Mouse (Mus musculus) intestine, embryonic 15.5 days (tissue): ENCODE measurements at regions not wholly inside any gene's neighbourhood (a gene's known extent, or its start where the extent isn't known, plus 50 kb on each side); places are given as distances from the start of the nearest gene placed in this dataset.

Source experiments
- ATAC-seq: fragments of 200-750 bp; cut with Nextera tagmentation; 2 replicates; pipeline ENCODE4 v1.8.0; 2017; ENCODE audit warnings: moderate TSS enrichment, moderate library complexity
- H3K27ac ChIP-seq: fragments of 300-500 bp; sonication (generic); 2 replicates; pipeline ENCODE4 v1.5.1; 2015; ENCODE audit warnings: mild to moderate bottlenecking, inconsistent platforms
- H3K27me3 ChIP-seq: fragments of 300-500 bp; sonication (generic); replicated peaks from 2 replicates; pipeline ENCODE4 v1.6.1; 2015; ENCODE audit warnings: inconsistent platforms
- H3K36me3 ChIP-seq: fragments of 300-500 bp; sonication (generic); 2 replicates; pipeline ENCODE4 v1.6.1; 2015; ENCODE audit warnings: inconsistent platforms
- H3K4me1 ChIP-seq: fragments of 300-500 bp; sonication (generic); replicated peaks from 2 replicates; pipeline ENCODE4 v1.6.1; 2015; ENCODE audit warnings: inconsistent platforms
- H3K4me2 ChIP-seq: fragments of 300-500 bp; sonication (generic); replicated peaks from 2 replicates; pipeline ENCODE4 v1.6.1; 2015; ENCODE audit warnings: mild to moderate bottlenecking, inconsistent platforms
- H3K4me3 ChIP-seq: fragments of 300-500 bp; sonication (generic); replicated peaks from 2 replicates; pipeline ENCODE4 v1.5.1; 2015; ENCODE audit warnings: inconsistent platforms
- H3K9ac ChIP-seq: fragments of 300-500 bp; sonication (generic); 2 replicates; pipeline ENCODE4 v1.6.1; 2015; ENCODE audit warnings: inconsistent platforms
- H3K9me3 ChIP-seq: fragments of 300-500 bp; sonication (generic); 2 replicates; pipeline ENCODE4 v1.6.1; 2016; ENCODE audit warnings: inconsistent platforms
- WGBS: fragments of 180-500 bp; shearing (Covaris S2); methylation state at CpG from one replicate; pipeline ENCODE4 v1.1.7; 2015; 5-methylcytosine and 5-hydroxymethylcytosine counted together

DNA sequence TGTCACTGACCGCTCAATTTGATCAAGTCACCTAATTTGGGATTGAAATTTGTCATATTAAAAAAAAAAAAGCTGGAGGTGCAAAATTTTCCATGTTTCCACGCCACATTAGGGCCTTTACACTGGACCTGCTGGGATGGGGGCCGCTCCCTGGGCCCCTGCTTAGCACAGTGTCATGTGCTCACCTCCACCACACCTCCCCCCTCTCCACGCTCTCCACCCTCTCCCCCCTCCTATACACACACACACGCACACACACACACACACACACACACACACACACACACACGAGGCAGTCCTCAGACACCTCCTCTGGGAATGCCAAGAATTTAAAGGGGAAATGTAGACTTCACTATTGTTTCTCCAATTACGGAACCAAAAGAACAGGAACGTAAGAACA lies 156.8 kb upstream of the Arid2 start:
- Histone ChIP-seq H3K4me3 (no peak overlapping the region), H3K9me3 (no peaks in the 10 kb centered on the region), H3K4me1 (peaks cover 6% of the 10 kb centered on the region; the same call in 1 of the 2 replicates), H3K9ac (no peak overlapping the region), H3K27ac (no peak overlapping the region), H3K27me3 (no peaks in the 10 kb centered on the region), H3K36me3 (no peaks in the 10 kb centered on the region), H3K4me2 (no peak overlapping the region)
- ATAC-seq = no peak
- WGBS = 73% methylated on average over 8 of the region's 8 CpGs

DNA sequence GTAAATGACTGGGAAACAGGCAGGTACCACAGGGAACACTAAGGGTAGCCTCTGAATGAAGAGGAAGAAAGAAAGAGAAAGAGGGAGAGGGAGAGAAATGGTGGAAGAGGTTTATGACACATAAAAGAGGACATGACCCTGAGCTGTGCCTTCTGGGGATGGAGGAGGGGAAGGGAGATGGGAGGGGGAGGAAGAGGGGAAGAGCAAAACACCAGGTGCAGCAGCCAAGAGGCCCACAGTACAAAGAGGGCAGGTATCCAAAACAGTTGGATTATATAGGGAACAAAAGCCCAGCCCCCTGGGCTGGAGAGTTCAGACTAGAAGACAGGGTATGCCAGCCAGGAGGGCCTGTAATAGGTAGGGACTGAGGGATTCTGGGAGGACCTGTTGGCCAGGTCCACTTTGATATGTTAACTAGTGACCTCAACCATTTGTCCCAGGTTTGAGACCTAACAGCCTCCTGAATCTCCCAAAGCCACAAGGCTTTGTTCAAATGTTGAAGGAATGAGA lies 155.7 kb upstream of the Arid2 start:
- Histone ChIP-seq H3K4me2 (no peak overlapping the region), H3K4me3 (no peak overlapping the region), H3K9ac (no peak overlapping the region), H3K9me3 (no peaks in the 10 kb centered on the region), H3K27me3 (no peaks in the 10 kb centered on the region), H3K27ac (no peak overlapping the region), H3K4me1 (peaks cover 7% of the 10 kb centered on the region; the same call in 1 of the 2 replicates), H3K36me3 (no peaks in the 10 kb centered on the region)
- ATAC-seq = no peak

DNA sequence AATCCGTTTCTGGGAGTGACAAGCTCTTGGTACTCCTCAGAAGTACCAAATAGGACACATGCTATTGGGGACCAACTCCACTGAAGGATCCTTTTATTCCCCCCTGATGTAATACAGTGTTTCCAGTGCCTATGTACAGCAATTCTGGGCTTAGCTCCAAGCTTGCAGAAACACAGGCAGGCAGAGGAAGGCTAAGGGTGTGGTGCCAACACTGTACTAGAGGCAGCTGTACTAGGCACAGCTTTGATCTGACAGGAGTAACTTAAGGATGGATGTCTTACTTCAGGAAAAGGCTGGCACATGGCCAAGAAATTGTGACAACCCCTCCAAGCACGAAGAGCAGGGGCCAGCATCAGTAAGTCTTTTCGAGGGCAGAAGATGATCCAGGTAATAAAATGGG lies 154.7 kb upstream of the Arid2 start:
- H3K4me1 ChIP-seq = peaks cover 7% of the 10 kb centered on the region; the same call in 1 of the 2 replicates
- ATAC-seq = peak; percentile 55; the same call in 1 of the 2 replicates

DNA sequence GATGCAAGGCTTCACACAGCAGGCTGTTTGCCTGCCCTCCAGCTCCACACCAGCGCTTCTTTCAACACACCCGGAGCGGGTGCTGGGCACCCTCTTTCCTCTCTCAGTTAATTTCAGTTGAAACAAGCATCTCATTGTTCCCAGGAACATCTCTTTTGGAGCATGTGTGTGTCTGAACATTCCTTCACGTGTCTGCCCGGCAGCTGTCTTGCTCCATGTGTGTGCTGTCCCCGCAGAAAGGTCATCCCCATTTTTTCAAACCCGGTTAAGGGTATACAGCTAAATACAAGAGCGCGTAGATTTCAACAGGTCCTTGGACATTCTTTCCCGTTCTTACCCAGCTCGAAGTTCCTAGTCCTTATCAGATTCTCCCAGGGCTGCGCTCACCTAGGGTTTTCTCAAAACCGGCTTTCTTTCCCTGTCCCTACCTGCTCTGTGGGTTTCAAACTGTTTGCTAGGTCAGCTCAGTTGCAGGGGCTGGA lies 152.0 kb upstream of the Arid2 start:
- H3K9me3 ChIP-seq = no peaks in the 10 kb centered on the region
- H3K36me3 ChIP-seq = no peaks in the 10 kb centered on the region
- peak overlapping the region; percentile 33; the same call in 1 of the 2 replicates for H3K4me2 ChIP-seq
- peak; percentile 49; the same call in 1 of the 2 replicates for ATAC-seq
- 16% methylated on average over 13 of the region's 13 CpGs for WGBS
- no peaks in the 10 kb centered on the region for H3K27me3 ChIP-seq
- peaks cover 7% of the 10 kb centered on the region; the same call in 1 of the 2 replicates for H3K4me1 ChIP-seq
- H3K9ac ChIP-seq = no peak overlapping the region
- H3K4me3 ChIP-seq = no peak overlapping the region
- H3K27ac ChIP-seq = no peak overlapping the region

More for the DNA sequence above, 154.7 kb upstream of the Arid2 start:
- Histone ChIP-seq H3K27ac (no peak overlapping the region), H3K36me3 (no peaks in the 10 kb centered on the region), H3K9ac (no peak overlapping the region), H3K9me3 (no peaks in the 10 kb centered on the region), H3K27me3 (no peaks in the 10 kb centered on the region), H3K4me3 (no peak overlapping the region), H3K4me2 (no peak overlapping the region)
- 56% methylated on average over 3 of the region's 3 CpGs for WGBS

DNA sequence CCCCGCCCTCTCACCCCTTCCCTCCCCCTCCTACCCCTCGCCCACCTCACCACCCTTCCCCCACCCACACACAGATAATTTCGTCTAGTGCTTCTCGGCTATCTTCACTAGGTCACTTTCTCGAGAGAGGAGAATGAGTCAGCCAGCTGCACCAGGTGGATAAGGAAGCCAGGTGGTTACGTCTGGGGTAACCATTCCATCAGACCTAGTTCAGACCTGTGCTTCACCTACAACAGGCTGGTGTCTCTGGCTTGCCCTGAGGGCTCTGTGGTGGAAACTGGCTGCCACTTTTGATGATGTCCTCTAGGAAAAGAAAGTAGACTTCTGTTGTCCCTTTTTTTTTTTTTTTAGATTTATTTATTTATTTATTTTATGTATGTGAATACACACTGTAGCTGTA lies 151.5 kb upstream of the Arid2 start:
- Histone ChIP-seq H3K27ac (no peak overlapping the region), H3K4me2 (0 out of 2 replicates have a peak overlapping the region, but pooled peaks have one; percentile 33), H3K4me3 (no peak overlapping the region), H3K9ac (no peak overlapping the region), H3K36me3 (no peaks in the 10 kb centered on the region), H3K27me3 (no peaks in the 10 kb centered on the region), H3K9me3 (no peaks in the 10 kb centered on the region), H3K4me1 (peaks cover 7% of the 10 kb centered on the region; the same call in 1 of the 2 replicates)
- peak; percentile 65 for ATAC-seq
- WGBS = 28% methylated on average over 6 of the region's 6 CpGs

DNA sequence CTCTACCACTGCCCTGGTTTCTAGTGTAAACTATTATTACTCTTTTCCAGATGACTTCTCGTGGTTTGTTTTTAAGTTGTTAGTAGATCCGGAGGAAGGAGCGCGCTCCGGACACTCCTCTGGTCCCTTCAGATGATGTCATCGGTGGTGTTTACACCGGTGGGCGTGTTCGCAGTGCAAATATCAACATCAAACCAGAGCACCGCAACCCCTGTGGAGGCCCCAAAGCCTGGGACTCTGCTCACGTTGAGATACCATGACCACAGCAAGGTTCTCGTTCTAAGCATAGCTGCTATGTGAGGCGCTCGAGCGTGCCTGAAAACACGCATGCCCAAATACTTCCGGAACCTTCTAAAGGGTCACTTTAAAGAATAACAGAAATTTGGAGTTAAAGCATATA lies 149.8 kb upstream of the Arid2 start:
- H3K4me1 ChIP-seq = peaks cover 7% of the 10 kb centered on the region; the same call in 1 of the 2 replicates
- 83% methylated on average over 17 of the region's 17 CpGs for WGBS

DNA sequence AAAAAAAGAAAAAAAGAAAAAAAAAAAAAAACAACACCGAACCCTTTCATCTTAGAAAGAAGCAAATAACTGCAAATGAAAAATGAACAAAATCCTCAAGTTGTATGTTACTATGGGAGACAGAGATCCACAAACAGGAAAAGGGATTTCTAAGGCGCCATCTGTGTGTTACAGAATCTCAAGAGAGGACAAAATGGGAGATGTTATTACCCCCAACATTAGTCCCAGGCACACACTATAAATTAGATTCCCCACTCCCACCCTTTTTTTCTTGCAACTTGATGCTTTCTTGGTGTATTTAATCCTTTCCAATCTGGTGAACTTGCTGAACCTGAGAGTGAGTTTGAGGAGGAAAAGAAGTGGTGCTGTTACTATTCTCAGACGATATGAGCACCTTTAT lies 149.4 kb upstream of the Arid2 start:
- Histone ChIP-seq H3K4me2 (no peak overlapping the region), H3K27ac (no peak overlapping the region), H3K4me1 (peaks cover 7% of the 10 kb centered on the region; the same call in 1 of the 2 replicates), H3K27me3 (no peaks in the 10 kb centered on the region), H3K9me3 (no peaks in the 10 kb centered on the region), H3K36me3 (no peaks in the 10 kb centered on the region), H3K9ac (no peak overlapping the region), H3K4me3 (no peak overlapping the region)
- 91% methylated on average over 3 of the region's 3 CpGs for WGBS
- ATAC-seq = no peak

More for the DNA sequence above, 149.8 kb upstream of the Arid2 start:
- no peak for ATAC-seq
- no peak overlapping the region for H3K9ac ChIP-seq
- no peak overlapping the region for H3K4me2 ChIP-seq
- no peaks in the 10 kb centered on the region for H3K9me3 ChIP-seq
- no peak overlapping the region for H3K4me3 ChIP-seq
- H3K27ac ChIP-seq = no peak overlapping the region
- H3K36me3 ChIP-seq = no peaks in the 10 kb centered on the region
- no peaks in the 10 kb centered on the region for H3K27me3 ChIP-seq

DNA sequence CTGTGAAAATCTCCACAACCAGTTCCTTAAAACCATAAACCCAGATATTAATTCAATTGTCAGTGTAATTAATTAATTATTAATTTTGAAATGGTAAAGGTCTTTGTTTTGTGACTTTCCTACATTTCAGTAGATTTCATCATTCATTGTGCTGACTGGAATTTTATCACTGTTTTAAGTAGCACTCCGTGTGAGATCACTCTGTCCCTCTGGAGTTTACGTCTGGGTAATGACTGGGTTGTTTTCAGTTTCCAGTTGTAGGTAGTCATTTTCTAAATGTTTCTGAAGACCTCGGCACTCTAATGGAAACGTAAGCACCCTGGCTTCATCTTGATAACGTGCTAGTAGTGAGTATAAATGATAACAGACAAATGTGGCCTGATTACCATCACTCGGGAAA lies 133.8 kb upstream of the Arid2 start:
- WGBS = 57% methylated on average over 6 of the region's 6 CpGs
- ATAC-seq = no peak
- Histone ChIP-seq H3K4me3 (no peak overlapping the region), H3K36me3 (no peaks in the 10 kb centered on the region), H3K9ac (no peak overlapping the region), H3K27me3 (no peaks in the 10 kb centered on the region), H3K4me2 (no peak overlapping the region), H3K27ac (no peak overlapping the region), H3K4me1 (no peaks in the 10 kb centered on the region), H3K9me3 (no peaks in the 10 kb centered on the region)

DNA sequence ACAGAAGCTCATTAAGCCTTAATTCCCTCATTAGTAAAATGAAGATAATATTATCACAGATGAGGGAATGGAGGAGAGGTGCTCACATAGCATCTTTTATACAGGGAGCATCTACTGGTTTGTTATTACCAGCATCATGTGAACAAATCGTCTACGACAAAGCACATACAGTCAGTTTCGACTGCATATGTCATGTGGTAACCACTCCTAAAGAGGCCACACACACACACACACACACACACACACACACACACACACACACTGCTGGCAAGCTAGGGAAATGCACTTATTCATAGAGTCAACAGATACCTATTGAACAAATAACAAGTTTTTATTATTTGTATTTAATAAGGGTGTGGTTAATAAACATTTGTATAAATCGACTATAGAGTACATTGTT lies 129.0 kb upstream of the Arid2 start:
- H3K9me3 ChIP-seq = no peaks in the 10 kb centered on the region
- H3K9ac ChIP-seq = no peak overlapping the region
- H3K27me3 ChIP-seq = no peaks in the 10 kb centered on the region
- ATAC-seq = no peak
- H3K4me3 ChIP-seq = no peak overlapping the region
- no peak overlapping the region for H3K27ac ChIP-seq
- no peak overlapping the region for H3K4me2 ChIP-seq
- 78% methylated on average over 4 of the region's 4 CpGs for WGBS
- no peaks in the 10 kb centered on the region for H3K36me3 ChIP-seq
- H3K4me1 ChIP-seq = 0 out of 2 replicates have a peak, but pooled peaks cover 3% of the 10 kb centered on the region

DNA sequence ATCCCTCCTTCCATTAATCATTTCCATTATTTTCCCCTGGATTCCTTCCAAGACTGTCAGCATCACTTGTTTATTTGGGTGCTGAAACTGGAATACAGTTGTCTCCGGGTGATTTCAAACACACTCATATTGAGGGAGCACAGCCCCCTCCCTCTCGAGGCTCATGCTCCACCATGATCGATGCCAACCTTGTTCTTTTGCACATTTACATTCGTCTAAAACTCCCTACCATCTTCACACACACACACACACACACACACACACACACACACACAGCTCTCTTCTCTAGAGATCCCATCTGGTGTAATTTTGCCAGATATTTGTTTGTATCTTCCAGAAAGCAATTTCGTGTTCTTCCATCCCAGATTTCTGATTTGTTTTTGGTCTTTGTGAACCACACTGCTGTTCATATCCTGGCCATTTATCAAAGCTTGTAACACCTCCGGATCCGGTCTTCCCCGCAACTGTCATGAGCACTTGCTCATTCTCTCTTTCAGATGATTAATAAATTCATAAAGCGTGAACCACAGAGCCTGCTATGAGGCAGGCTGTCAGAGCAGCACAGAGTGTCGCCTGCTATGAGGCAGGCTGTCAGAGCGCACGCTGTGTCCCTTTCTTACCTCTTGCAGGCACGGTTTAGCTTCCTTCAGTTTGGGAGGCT lies 122.4 kb upstream of the Arid2 start:
- WGBS = 64% methylated on average over 13 of the region's 13 CpGs
- no peak overlapping the region for H3K4me3 ChIP-seq

DNA sequence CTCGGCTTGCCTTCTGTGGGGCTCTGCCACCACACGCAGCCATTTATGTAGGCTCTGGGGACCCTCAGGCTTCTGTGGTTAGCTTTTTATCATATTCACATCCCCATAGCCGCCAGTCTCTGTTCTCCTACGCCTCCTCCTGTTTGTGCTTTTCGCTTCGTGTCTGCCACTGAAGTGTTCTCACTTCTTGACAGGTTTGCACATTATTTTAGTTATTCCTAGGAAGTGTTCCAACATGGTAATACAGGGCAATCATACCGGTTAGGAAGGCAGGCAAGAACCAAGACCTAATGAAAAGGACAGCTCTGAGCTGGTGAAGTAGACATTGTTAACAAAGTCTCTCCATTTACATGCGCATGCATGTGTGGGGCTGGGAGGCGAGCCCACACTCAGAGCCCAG lies 120.1 kb upstream of the Arid2 start:
- 0 out of 2 replicates have a peak, but pooled peaks cover 3% of the 10 kb centered on the region for H3K4me1 ChIP-seq
- WGBS = 81% methylated on average over 9 of the region's 9 CpGs
- H3K9me3 ChIP-seq = no peaks in the 10 kb centered on the region
- no peak overlapping the region for H3K9ac ChIP-seq
- H3K4me2 ChIP-seq = no peak overlapping the region
- H3K27ac ChIP-seq = no peak overlapping the region
- no peaks in the 10 kb centered on the region for H3K36me3 ChIP-seq
- no peak for ATAC-seq
- no peak overlapping the region for H3K4me3 ChIP-seq
- peaks cover 4% of the 10 kb centered on the region; the same call in 1 of the 2 replicates for H3K27me3 ChIP-seq

More for the DNA sequence above, 122.4 kb upstream of the Arid2 start:
- Histone ChIP-seq H3K9me3 (no peaks in the 10 kb centered on the region), H3K4me2 (no peak overlapping the region), H3K36me3 (no peaks in the 10 kb centered on the region), H3K27ac (no peak overlapping the region), H3K4me1 (0 out of 2 replicates have a peak, but pooled peaks cover 3% of the 10 kb centered on the region), H3K9ac (no peak overlapping the region), H3K27me3 (peaks cover under 1% of the 10 kb centered on the region; the same call in 1 of the 2 replicates)
- no peak for ATAC-seq

DNA sequence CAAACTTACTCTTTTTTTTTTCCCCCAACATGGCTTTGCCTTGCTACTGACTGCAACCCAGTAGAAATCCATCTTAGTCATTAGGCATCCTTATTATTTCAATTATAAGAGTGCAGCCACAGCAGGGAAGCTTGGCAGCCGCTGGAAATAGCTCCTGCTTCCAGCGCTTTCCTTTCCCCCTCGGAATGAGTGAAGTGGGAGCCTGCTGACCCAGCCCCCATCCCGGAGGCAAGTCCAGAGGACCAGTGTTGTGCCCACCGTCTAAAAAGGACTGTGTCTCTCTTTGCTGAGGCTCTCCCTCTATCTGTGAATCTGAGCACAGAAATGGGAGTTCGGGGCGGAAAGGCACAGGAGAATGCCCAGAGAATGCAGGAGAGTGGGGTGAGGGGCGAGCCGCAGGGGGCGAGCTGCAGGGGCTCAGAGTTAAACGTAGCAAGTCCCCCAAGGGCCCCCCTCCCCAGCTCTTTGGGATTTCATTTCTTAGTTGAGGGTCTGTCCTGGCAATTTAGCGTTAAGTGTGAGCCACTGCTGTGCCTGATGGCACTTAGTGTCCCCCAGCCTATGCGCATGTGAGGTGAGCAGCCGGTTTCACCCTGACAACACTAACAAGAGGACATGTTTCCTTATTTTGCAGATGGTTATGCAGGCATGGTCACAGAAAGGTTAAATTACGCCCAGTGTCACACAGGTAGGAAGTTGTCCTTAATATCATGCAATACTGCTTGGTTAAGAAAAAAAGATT lies 117.4 kb upstream of the Arid2 start:
- no peak overlapping the region for H3K4me3 ChIP-seq
- no peaks in the 10 kb centered on the region for H3K36me3 ChIP-seq
- no peaks in the 10 kb centered on the region for H3K9me3 ChIP-seq
- no peak overlapping the region for H3K9ac ChIP-seq
- no peak for ATAC-seq
- WGBS = 21% methylated on average over 15 of the region's 15 CpGs
- H3K4me1 ChIP-seq = no peaks in the 10 kb centered on the region
- H3K27me3 ChIP-seq = peaks cover 4% of the 10 kb centered on the region; the same call in 1 of the 2 replicates
- no peak overlapping the region for H3K27ac ChIP-seq
- peak overlapping the region; percentile 36 for H3K4me2 ChIP-seq
